Mouse (Mus musculus): ENCODE data around the gene Thsd4.

DNA sequence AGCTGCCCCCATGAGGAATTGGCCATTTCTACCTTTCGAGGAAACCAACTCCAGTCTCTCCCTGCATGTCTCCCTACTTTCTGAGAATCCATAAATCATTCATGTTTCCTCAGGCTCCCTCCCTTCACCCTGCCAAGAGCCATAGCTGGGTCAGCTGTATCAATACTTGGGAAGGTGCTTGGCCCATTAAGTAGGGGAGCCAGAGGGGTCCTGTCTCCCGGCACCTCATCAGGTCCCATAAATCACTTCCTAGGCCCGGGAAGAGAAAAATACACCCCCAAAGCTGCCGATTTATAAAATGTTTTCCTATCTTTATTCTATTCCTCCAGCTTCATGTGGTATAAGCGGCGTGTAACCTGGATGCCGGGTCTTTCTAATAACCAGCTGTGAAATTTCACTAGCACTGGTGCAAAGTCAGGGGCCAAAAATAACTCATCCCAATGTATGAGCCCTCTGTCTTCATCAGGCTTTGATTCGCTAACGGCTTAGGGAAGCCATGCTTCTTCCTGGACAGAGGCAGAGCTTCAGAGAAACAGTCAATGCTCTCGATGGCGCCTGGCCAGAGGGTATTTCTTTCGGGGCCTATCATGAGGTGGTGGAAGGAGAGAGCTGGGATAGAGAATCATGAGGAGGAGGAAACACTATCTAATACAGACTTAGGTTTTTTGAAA, 323.2 kb downstream of the Thsd4 start:
- no peak for TF ChIP-seq SRF (IDR thresholded peaks at IDR 0.05; ENCODE audit: control insufficient read depth, insufficient read length, low read depth)
- no peak for TF ChIP-seq MYOG (IDR thresholded peaks at IDR 0.05; ENCODE audit: control insufficient read depth in 1 of 3, insufficient read depth in 1 of 3, insufficient read length in 2 of 3, low read depth in 2 of 3)
- TF ChIP-seq POLR2AphosphoS2 (IDR thresholded peaks at IDR 0.05; ENCODE audit: insufficient read length, low read depth): no peak
- no peak for TF ChIP-seq POLR2A (IDR thresholded peaks at IDR 0.05; ENCODE audit: insufficient read length, low read depth)
- no peak for TF ChIP-seq TCF3 (IDR thresholded peaks at IDR 0.05; ENCODE audit: insufficient read length, low read depth)
- TF ChIP-seq USF1 (IDR thresholded peaks at IDR 0.05; ENCODE audit: low read depth): no peak

Data from myocyte (in vitro differentiated cells).